Mouse (Mus musculus) lung, embryonic 14.5 days (tissue): ENCODE results near the gene Dap. TPM values are rescaled to one million over a fixed set of nuclear protein-coding genes. Genes with fewer than 3 reads are reported as not detected.

ENCODE experiments used
- ATAC-seq: fragments of 200-750 bp; cut with Nextera tagmentation; 2 replicates; pipeline ENCODE4 v1.8.0; 2017; ENCODE audit warnings: mild to moderate bottlenecking, moderate TSS enrichment, moderate library complexity; ENCODE audit not compliant: insufficient read depth
- DNase-seq: peaks from one replicate; pipeline ENCODE4 v3.0.0-alpha.2; 2015
- H3K27ac ChIP-seq: fragments of 300-500 bp; sonication (generic); 2 replicates; pipeline ENCODE4 v1.5.1; 2014; ENCODE audit warnings: low read depth, mild to moderate bottlenecking, moderate library complexity
- H3K27me3 ChIP-seq: fragments of 300-500 bp; sonication (generic); 2 replicates; pipeline ENCODE4 v1.6.1; 2014; ENCODE audit warnings: low read length, control low read depth; ENCODE audit not compliant: insufficient read depth
- H3K36me3 ChIP-seq: fragments of 300-500 bp; sonication (generic); 2 replicates; pipeline ENCODE4 v1.6.1; 2014; ENCODE audit warnings: control low read depth; ENCODE audit not compliant: insufficient read depth
- H3K4me1 ChIP-seq: fragments of 300-500 bp; sonication (generic); 2 replicates; pipeline ENCODE4 v1.6.1; 2014; ENCODE audit warnings: antibody characterized with exemption, control low read depth; ENCODE audit not compliant: insufficient read depth
- H3K4me2 ChIP-seq: fragments of 300-500 bp; sonication (generic); 2 replicates; pipeline ENCODE4 v1.6.1; 2014; ENCODE audit warnings: mild to moderate bottlenecking
- H3K4me3 ChIP-seq: fragments of 300-500 bp; sonication (generic); 2 replicates; pipeline ENCODE4 v1.5.1; 2014; ENCODE audit warnings: low read depth, low read length
- H3K9ac ChIP-seq: fragments of 300-500 bp; sonication (generic); 2 replicates; pipeline ENCODE4 v1.6.1; 2014
- H3K9me3 ChIP-seq: fragments of 300-500 bp; sonication (generic); 2 replicates; pipeline ENCODE4 v1.6.1; 2016; ENCODE audit warnings: low read depth, low read length, control low read depth
- CTCF ChIP-seq: IDR thresholded peaks from 2 replicates; pipeline ENCODE4 v1.5.1; 2016; ENCODE audit warnings: antibody characterized with exemption, low read depth
- WGBS: fragments of 180-500 bp; shearing (Covaris S2); extraction: QIAGEN DNeasy Blood & Tissue Kit; methylation state at CpG from one replicate; pipeline ENCODE4 v1.1.7; 2014; 5-methylcytosine and 5-hydroxymethylcytosine counted together
- polyA plus RNA-seq: library from polyadenylated mRNA; unstranded; fragments of >200 nt; fragmentation: Nextera tagmentation; extraction: Ambion mirVana; gene quantifications from 2 replicates; pipeline ENCODE4 v1.2.1, GENCODE M21; 2014

Dap gene
- polyA plus RNA-seq, 1 experiment from 2014 or later, result 97.1 TPM

GRCm38 (mm10) chr15:31279120-31279519 lies 55.0 kb downstream of the Dap start:
- H3K9ac ChIP-seq, result no peak overlapping the region
- peaks cover 8% of the 10 kb centered on the region; the same call in 1 of the 2 replicates for H3K36me3 ChIP-seq
- no peak overlapping the region for H3K27ac ChIP-seq
- no peak for TF ChIP-seq CTCF
- no peaks in the 10 kb centered on the region; the same call in 1 of the 2 replicates for H3K4me1 ChIP-seq
- DNase-seq (no peak), ATAC-seq (no peak)
- no peak overlapping the region for H3K4me3 ChIP-seq
- no peaks in the 10 kb centered on the region for H3K27me3 ChIP-seq
- H3K4me2 ChIP-seq, result no peak overlapping the region
- WGBS, result 64% methylated on average over 2 of the region's 2 CpGs
- no peaks in the 10 kb centered on the region for H3K9me3 ChIP-seq

- no peaks in the 10 kb centered on the region for H3K27me3 ChIP-seq
- peaks cover 4% of the 10 kb centered on the region; the same call in 1 of the 2 replicates for H3K36me3 ChIP-seq
- DNase-seq (no peak), ATAC-seq (no peak)
- H3K27ac ChIP-seq, result no peak overlapping the region
- H3K4me1 ChIP-seq, result no peaks in the 10 kb centered on the region; the same call in 1 of the 2 replicates
- H3K9ac ChIP-seq, result no peak overlapping the region
- H3K9me3 ChIP-seq, result no peaks in the 10 kb centered on the region
- H3K4me2 ChIP-seq, result no peak overlapping the region
- TF ChIP-seq CTCF, result no peak
- WGBS, result 73% methylated on average over 6 of the region's 6 CpGs
- no peak overlapping the region for H3K4me3 ChIP-seq
These were observed 55.5 kb downstream of the Dap start for GRCm38 (mm10) chr15:31279577-31280004.

GRCm38 (mm10) chr15:31280059-31280458 lies 55.9 kb downstream of the Dap start:
- WGBS, result 82% methylated on average over 5 of the region's 5 CpGs
- no peak for DNase-seq
- Histone ChIP-seq H3K36me3 (0 out of 2 replicates have a peak, but pooled peaks cover 2% of the 10 kb centered on the region), H3K9ac (no peak overlapping the region), H3K27me3 (no peaks in the 10 kb centered on the region), H3K9me3 (no peaks in the 10 kb centered on the region), H3K4me3 (no peak overlapping the region), H3K4me2 (no peak overlapping the region), H3K4me1 (no peaks in the 10 kb centered on the region; the same call in 1 of the 2 replicates), H3K27ac (no peak overlapping the region)
- ATAC-seq, result no peak
- TF ChIP-seq CTCF, result no peak

- no peak overlapping the region for H3K9ac ChIP-seq
- no peak overlapping the region for H3K4me2 ChIP-seq
- WGBS, result 46% methylated on average over 2 of the region's 2 CpGs
- H3K27me3 ChIP-seq, result no peaks in the 10 kb centered on the region
- no peak for ATAC-seq
- no peaks in the 10 kb centered on the region for H3K9me3 ChIP-seq
- no peak for DNase-seq
- H3K36me3 ChIP-seq, result no peaks in the 10 kb centered on the region
- no peak for TF ChIP-seq CTCF
- no peak overlapping the region for H3K4me3 ChIP-seq
- H3K4me1 ChIP-seq, result no peaks in the 10 kb centered on the region; the same call in 1 of the 2 replicates
- no peak overlapping the region for H3K27ac ChIP-seq
These were observed 56.6 kb downstream of the Dap start for GRCm38 (mm10) chr15:31280683-31281082.

GRCm38 (mm10) chr15:31281830-31282229 lies 57.7 kb downstream of the Dap start:
- Histone ChIP-seq H3K4me3 (no peak overlapping the region), H3K4me2 (no peak overlapping the region), H3K36me3 (no peaks in the 10 kb centered on the region), H3K9ac (no peak overlapping the region), H3K4me1 (no peaks in the 10 kb centered on the region; the same call in 1 of the 2 replicates), H3K27ac (no peak overlapping the region), H3K27me3 (no peaks in the 10 kb centered on the region), H3K9me3 (no peaks in the 10 kb centered on the region)
- no peak for DNase-seq
- TF ChIP-seq CTCF, result no peak
- no peak for ATAC-seq
- 37% methylated on average over 13 of the region's 13 CpGs for WGBS

GRCm38 (mm10) chr15:31282353-31282752 lies 58.2 kb downstream of the Dap start:
- Histone ChIP-seq H3K4me2 (no peak overlapping the region), H3K9ac (no peak overlapping the region), H3K4me3 (no peak overlapping the region), H3K9me3 (no peaks in the 10 kb centered on the region), H3K27me3 (no peaks in the 10 kb centered on the region), H3K27ac (no peak overlapping the region), H3K36me3 (no peaks in the 10 kb centered on the region), H3K4me1 (no peaks in the 10 kb centered on the region; the same call in 1 of the 2 replicates)
- no peak for TF ChIP-seq CTCF
- 80% methylated on average over 3 of the region's 3 CpGs for WGBS
- no peak for ATAC-seq
- no peak for DNase-seq

GRCm38 (mm10) chr15:31284142-31284541 lies 60.0 kb downstream of the Dap start:
- 61% methylated on average over 5 of the region's 5 CpGs for WGBS
- Histone ChIP-seq H3K9me3 (no peaks in the 10 kb centered on the region), H3K9ac (no peak overlapping the region), H3K4me3 (no peak overlapping the region), H3K4me1 (no peaks in the 10 kb centered on the region; the same call in 1 of the 2 replicates), H3K27ac (no peak overlapping the region), H3K36me3 (no peaks in the 10 kb centered on the region), H3K27me3 (no peaks in the 10 kb centered on the region), H3K4me2 (no peak overlapping the region)
- DNase-seq (peak; percentile 26), ATAC-seq (no peak)
- peak; percentile 52 for TF ChIP-seq CTCF
